Mouse (Mus musculus) CH12.LX (cell line): ENCODE measurements around the gene Lrp10. TPM values are rescaled to one million over a fixed set of nuclear protein-coding genes. Genes with fewer than 3 reads are reported as not detected.

Source experiments
- DNase-seq: peaks from one replicate; pipeline ENCODE4 v3.0.0-alpha.2; 2013; ENCODE audit errors: extremely low read depth
- H3K27ac ChIP-seq: 2 replicates; pipeline ENCODE4 v1.5.1; 2012; ENCODE audit warnings: low read depth, mild to moderate bottlenecking, control low read depth, moderate library complexity; ENCODE audit not compliant: insufficient read depth
- H3K27me3 ChIP-seq: replicated peaks from 2 replicates; pipeline ENCODE3; 2012; ENCODE audit warnings: inconsistent platforms
- H3K36me3 ChIP-seq, 2 experiments: replicated peaks in 1 of 2; 2 replicates each; pipeline versions ENCODE3 to v1.6.1; 2012; ENCODE audit warnings: inconsistent platforms in 1 of 2, low read length in 1 of 2, mild to moderate bottlenecking in 1 of 2, mixed read lengths in 1 of 2, moderate library complexity in 1 of 2; ENCODE audit not compliant: control insufficient read depth in 1 of 2, insufficient read depth in 1 of 2
- H3K4me1 ChIP-seq, 2 experiments: 2 replicates each; pipeline ENCODE4 v1.6.1; 2012; ENCODE audit warnings: inconsistent platforms in 1 of 2, moderate library complexity in 1 of 2; ENCODE audit not compliant: insufficient read depth in 2 of 2, control insufficient read depth in 1 of 2
- H3K4me2 ChIP-seq: 2 replicates; pipeline ENCODE4 v1.6.1; 2012; ENCODE audit warnings: low read depth, mild to moderate bottlenecking, control low read depth; ENCODE audit not compliant: poor library complexity, insufficient read depth, severe bottlenecking
- H3K4me3 ChIP-seq, 3 experiments: fragments of 150-350 bp in 1 of 3; sonication (generic) in 1 of 3; replicated peaks in 1 of 3; 2 replicates each; pipeline versions ENCODE3 to v1.5.1; 2011 to 2012; ENCODE audit warnings: low read depth in 2 of 3, low read length in 2 of 3, mild to moderate bottlenecking in 2 of 3, moderate library complexity in 2 of 3, control low read depth in 1 of 3, improper control_type of control experiment in 1 of 3, inconsistent platforms in 1 of 3, mixed read lengths in 1 of 3; ENCODE audit not compliant: poor library complexity in 1 of 3
- H3K79me2 ChIP-seq: replicated peaks from 2 replicates; pipeline ENCODE4 v1.6.1; 2012; ENCODE audit warnings: mild to moderate bottlenecking, moderate library complexity; ENCODE audit not compliant: control insufficient read depth, poor library complexity, insufficient read depth, severe bottlenecking; ENCODE audit errors: extremely low read depth
- H3K9ac ChIP-seq: 2 replicates; pipeline ENCODE4 v1.6.1; 2012; ENCODE audit warnings: low read depth, mild to moderate bottlenecking, control low read depth, moderate library complexity; ENCODE audit not compliant: insufficient read depth
- H3K9me3 ChIP-seq: replicated peaks from 2 replicates; pipeline ENCODE3; 2012; ENCODE audit warnings: low read length, inconsistent platforms, mixed read lengths
- BHLHE40 ChIP-seq: IDR thresholded peaks from 2 replicates; pipeline ENCODE4 v1.6.1; 2011; ENCODE audit warnings: mild to moderate bottlenecking, low read depth, low read length, improper control_type of control experiment
- EP300 ChIP-seq: IDR thresholded peaks from 2 replicates; pipeline ENCODE4 v1.6.1; 2011; ENCODE audit warnings: low read length, improper control_type of control experiment
- GABPA ChIP-seq: IDR thresholded peaks from 2 replicates; pipeline ENCODE4 v1.6.1; 2012; ENCODE audit warnings: low read depth, low read length, improper control_type of control experiment, inconsistent platforms; ENCODE audit not compliant: insufficient replicate concordance
- HCFC1 ChIP-seq: IDR thresholded peaks from 2 replicates; pipeline ENCODE4 v1.6.1; 2012; ENCODE audit warnings: low read depth, mild to moderate bottlenecking, inconsistent platforms, low read length, improper control_type of control experiment
- JUN ChIP-seq: IDR thresholded peaks from 2 replicates; pipeline ENCODE4 v1.6.1; 2011; ENCODE audit warnings: low read depth, mild to moderate bottlenecking, low read length, improper control_type of control experiment, moderate library complexity; ENCODE audit not compliant: insufficient read depth
- KAT2A ChIP-seq: IDR thresholded peaks from 2 replicates; pipeline ENCODE4 v1.6.1; 2012; ENCODE audit warnings: low read length, improper control_type of control experiment, inconsistent platforms; ENCODE audit not compliant: insufficient replicate concordance
- MEF2A ChIP-seq: IDR thresholded peaks from 2 replicates; pipeline ENCODE4 v1.6.1; 2014; ENCODE audit warnings: low read depth, mild to moderate bottlenecking, inconsistent platforms, low read length, improper control_type of control experiment, borderline replicate concordance
- MXI1 ChIP-seq: IDR thresholded peaks from 2 replicates; pipeline ENCODE4 v1.6.1; 2011; ENCODE audit warnings: mild to moderate bottlenecking, low read depth, low read length, improper control_type of control experiment
- MYC ChIP-seq: IDR thresholded peaks from 2 replicates; pipeline ENCODE4 v1.6.1; 2011; ENCODE audit warnings: low read depth, mild to moderate bottlenecking, improper control_type of control experiment, low read length
- PAX5 ChIP-seq: IDR thresholded peaks from 2 replicates; pipeline ENCODE4 v1.6.1; 2012; ENCODE audit warnings: low read length, inconsistent platforms, mixed read lengths
- POLR2A ChIP-seq: IDR thresholded peaks from 2 replicates; pipeline ENCODE4 v1.6.1; 2011; ENCODE audit warnings: low read depth, mild to moderate bottlenecking, improper control_type of control experiment, low read length
- UBTF ChIP-seq: IDR thresholded peaks from 2 replicates; pipeline ENCODE4 v1.6.1; 2012; ENCODE audit warnings: low read depth, mild to moderate bottlenecking, inconsistent platforms, low read length, improper control_type of control experiment, moderate library complexity
- ZC3H11A ChIP-seq: IDR thresholded peaks from 2 replicates; pipeline ENCODE4 v1.6.1; 2012; ENCODE audit warnings: low read depth, mild to moderate bottlenecking, inconsistent platforms, low read length, improper control_type of control experiment
- dilution Hi-C: fragments of 300-500 bp; cut with MboI; formaldehyde crosslinking; loops from 2 replicates; pipeline ENCODE4 v1.14.3; 2020; ENCODE audit warnings: low sequenced_read_pairs; ENCODE audit not compliant: extremely low pct_unique_long_range_greater_than_20kb, extremely low pct_ligation_motif_present
- in situ Hi-C: fragments of 300-500 bp; cut with MboI; formaldehyde crosslinking; loops from 3 replicates; pipeline ENCODE4 v1.14.3; 2019; ENCODE audit warnings: low sequenced_read_pairs, low pct_ligation_motif_present, low pct_unique_long_range_greater_than_20kb, mixed read lengths
- polyA plus RNA-seq: library from polyadenylated mRNA; unstranded; fragments of >175 nt; gene quantifications from 2 replicates; pipeline ENCODE4 v1.2.1, GENCODE M21; 2012; ENCODE audit warnings: low read depth; ENCODE audit not compliant: insufficient read length
- total RNA-seq, 2 experiments: library from RNA; depleted of rRNA; stranded (reverse); fragments of 300-350 nt in 1 of 2; fragments of >200 nt in 1 of 2; gene quantifications; 2 replicates each; pipeline ENCODE4 v1.2.3; 2012 to 2014

Gene Lrp10
- total and polyA plus RNA-seq, 3 experiments = 28.7 to 79.8 (median 60.0) TPM

DNA sequence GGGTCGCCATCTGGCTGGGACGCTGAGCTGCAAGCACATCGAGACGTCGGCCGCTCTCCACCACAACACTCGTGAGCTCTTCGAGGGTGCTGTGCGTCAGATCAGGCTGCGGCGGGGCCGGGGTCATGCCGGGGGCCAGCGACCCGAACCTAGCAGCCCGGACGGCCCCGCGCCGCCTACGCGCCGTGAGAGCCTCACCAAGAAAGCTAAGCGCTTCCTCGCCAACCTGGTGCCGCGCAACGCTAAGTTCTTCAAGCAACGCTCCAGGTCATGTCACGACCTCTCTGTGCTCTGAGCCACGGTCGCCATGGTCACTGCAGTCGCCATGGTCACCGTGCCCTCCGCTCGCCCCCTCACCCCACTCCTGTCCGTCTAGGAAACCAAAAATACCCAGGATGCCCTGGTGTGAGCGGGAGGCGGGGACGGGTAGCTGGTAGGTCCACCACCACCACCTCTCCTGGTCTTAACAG, 15.5 kb downstream of the Lrp10 start:
- Histone ChIP-seq H3K27me3 (no peaks in the 10 kb centered on the region), H3K9ac (peak overlapping the region; percentile 64), H3K79me2 (no peaks in the 10 kb centered on the region), H3K9me3 (no peaks in the 10 kb centered on the region), H3K4me1 (peaks cover 17 to 38% of the 10 kb centered on the region in 2 experiments), H3K4me3 (peak overlapping the region in 2 of 3 experiments; percentile 47 to 72), H3K4me2 (peak overlapping the region; percentile 52), H3K27ac (no peak overlapping the region), H3K36me3 (no peaks in the 10 kb centered on the region)
- in situ Hi-C loops = no loop called here
- DNase-seq = no peak
- dilution Hi-C loops = no loop called here
- TF ChIP-seq MEF2A (no peak), PAX5 (no peak), KAT2A (no peak), MXI1 (0 out of 2 replicates have a peak, but pooled peaks have one; percentile 60), POLR2A (peak; percentile 54), MYC (no peak), JUN (no peak), HCFC1 (no peak; the same call in 1 of the 2 replicates), UBTF (no peak)

DNA sequence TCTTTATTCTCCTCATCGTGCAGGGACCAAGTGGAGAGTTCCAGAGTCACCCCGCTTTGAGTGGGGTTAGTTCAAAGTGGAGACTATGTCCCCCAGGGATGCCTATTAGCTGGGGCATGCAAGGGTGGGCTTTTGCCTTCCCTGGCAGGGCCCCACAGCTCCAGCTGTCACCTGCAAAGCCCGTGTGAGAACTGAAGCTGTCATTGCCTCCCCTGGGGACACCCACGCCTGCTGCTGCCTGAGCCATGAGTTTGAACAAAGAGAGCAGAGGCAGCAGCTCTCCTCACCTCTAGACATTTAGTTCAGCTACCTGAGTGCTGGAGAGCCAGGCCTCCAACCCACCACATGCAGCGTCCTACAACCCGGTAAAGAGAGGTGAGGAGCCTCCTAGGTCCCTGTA, 16.7 kb downstream of the Lrp10 start:
- in situ Hi-C loops = no loop called here
- no peaks in the 10 kb centered on the region for H3K27me3 ChIP-seq
- no peak for DNase-seq

DNA sequence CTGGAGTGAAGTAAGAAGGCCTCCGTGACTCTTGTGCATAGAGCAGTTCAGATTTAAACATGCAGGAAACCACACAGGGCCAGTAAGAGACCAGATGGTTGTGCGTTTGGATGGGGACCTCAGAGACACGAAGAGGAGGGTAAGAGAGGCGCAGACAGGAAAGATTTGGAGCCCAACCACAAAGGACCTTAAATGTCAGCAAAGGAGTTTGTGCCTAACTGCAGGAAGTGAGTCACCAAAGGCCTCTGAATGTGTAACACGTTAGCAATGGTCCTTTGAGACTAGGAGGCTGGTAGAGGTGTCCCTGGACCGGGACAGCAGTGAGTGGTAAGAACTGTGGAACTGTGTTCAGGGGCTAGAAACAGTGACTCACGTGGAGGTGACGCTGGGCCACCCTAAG, 17.5 kb downstream of the Lrp10 start:
- no peaks in the 10 kb centered on the region for H3K9me3 ChIP-seq
- peaks cover 14 to 35% of the 10 kb centered on the region in 2 experiments for H3K4me1 ChIP-seq
- no peak overlapping the region for H3K4me2 ChIP-seq
- dilution Hi-C loops = no loop called here
- H3K79me2 ChIP-seq = no peaks in the 10 kb centered on the region
- H3K9ac ChIP-seq = no peak overlapping the region
- no peaks in the 10 kb centered on the region for H3K27me3 ChIP-seq
- no peak for DNase-seq
- H3K36me3 ChIP-seq = no peaks in the 10 kb centered on the region
- no peak for TF ChIP-seq BHLHE40
- no peak for TF ChIP-seq POLR2A
- no peak for TF ChIP-seq EP300
- TF ChIP-seq GABPA = no peak
- no peak for TF ChIP-seq ZC3H11A
- TF ChIP-seq PAX5 = no peak
- TF ChIP-seq, all 38 proteins: peak for 0
- no peak overlapping the region for H3K27ac ChIP-seq
- in situ Hi-C loops = no loop called here
- H3K4me3 ChIP-seq = peak overlapping the region in 1 of 3 experiments; percentile 18

More for the DNA sequence above, 16.7 kb downstream of the Lrp10 start:
- dilution Hi-C loops = no loop called here
- Histone ChIP-seq H3K9ac (no peak overlapping the region), H3K79me2 (no peaks in the 10 kb centered on the region), H3K4me1 (peaks cover 17 to 38% of the 10 kb centered on the region in 2 experiments), H3K36me3 (no peaks in the 10 kb centered on the region), H3K4me2 (no peak overlapping the region), H3K9me3 (no peaks in the 10 kb centered on the region), H3K27ac (no peak overlapping the region), H3K4me3 (no peak overlapping the region)
- TF ChIP-seq BHLHE40 = peak; percentile 54; the same call in 1 of the 2 replicates
- TF ChIP-seq PAX5 = no peak
